Mouse (Mus musculus): Measurements from ENCODE around the gene Pced1b. TPM values are rescaled to one million over a fixed set of nuclear protein-coding genes. Genes with fewer than 3 reads are reported as not detected.

Pced1b gene
- total and polyA plus RNA-seq, 3 experiments = 6.6 to 36.5 TPM; not detected in 1

- Histone ChIP-seq H3K9ac (ENCODE audit: control insufficient read depth, low read depth, low read length, poor library complexity, severe bottlenecking) (no peak overlapping the region), H3K36me3 (ENCODE audit: control insufficient read depth in 1 of 2, insufficient read depth in 2 of 2, low read length in 2 of 2) (no peaks in the 10 kb centered on the region), H3K27me3 (ENCODE audit: control insufficient read depth in 1 of 2, insufficient read depth in 2 of 2, low read length in 2 of 2) (no peaks in the 10 kb centered on the region; a peak in 1 of 4 replicates), H3K79me2 (ENCODE audit: control insufficient read depth, insufficient read depth, low read length, poor library complexity) (no peaks in the 10 kb centered on the region), H3K9me3 (replicated peaks; ENCODE audit: insufficient read depth, low read length) (no peaks in the 10 kb centered on the region), H3K4me3 (ENCODE audit: control insufficient read depth in 1 of 2, insufficient read depth in 1 of 2, low read depth in 2 of 2, low read length in 2 of 2) (no peak overlapping the region), H3K27ac (ENCODE audit: control insufficient read depth, low read depth, low read length) (no peak overlapping the region), H3K4me1 (ENCODE audit: control insufficient read depth in 1 of 2, insufficient read depth in 2 of 2, low read length in 2 of 2) (no peaks in the 10 kb centered on the region)
- DNase-seq (ENCODE audit: low read depth, low spot score) = no peak
- TF ChIP-seq RCOR1 (IDR thresholded peaks at IDR 0.05; ENCODE audit: low read depth, low read length) (no peak), ZKSCAN1 (IDR thresholded peaks at IDR 0.05; ENCODE audit: low read depth, low read length) (peak; percentile 88), USF1 (IDR thresholded peaks at IDR 0.05; ENCODE audit: low read depth, low read length) (peak; percentile 70)
Measured at GRCm38 (mm10) chr15:97285665-97286212, 38.8 kb downstream of the Pced1b start.

- no peaks in the 10 kb centered on the region; a peak in 1 of 4 replicates for H3K27me3 ChIP-seq (ENCODE audit: control insufficient read depth in 1 of 2, insufficient read depth in 2 of 2, low read length in 2 of 2)
- H3K36me3 ChIP-seq (ENCODE audit: control insufficient read depth in 1 of 2, insufficient read depth in 2 of 2, low read length in 2 of 2) = no peaks in the 10 kb centered on the region
- H3K79me2 ChIP-seq (ENCODE audit: control insufficient read depth, insufficient read depth, low read length, poor library complexity) = no peaks in the 10 kb centered on the region
- TF ChIP-seq GABPA (IDR thresholded peaks at IDR 0.05; ENCODE audit: low read depth, low read length) = no peak
- TF ChIP-seq MYC (IDR thresholded peaks at IDR 0.05; ENCODE audit: low read depth, low read length) = no peak
- TF ChIP-seq CHD2 (IDR thresholded peaks at IDR 0.05; ENCODE audit: low read length) = no peak
- TF ChIP-seq MXI1 (IDR thresholded peaks at IDR 0.05; ENCODE audit: low read depth, low read length) = no peak
- TF ChIP-seq MAZ (IDR thresholded peaks at IDR 0.05; ENCODE audit: low read depth, low read length) = no peak
- TF ChIP-seq JUND (IDR thresholded peaks at IDR 0.05; ENCODE audit: low read depth, low read length) = no peak
- no peak for TF ChIP-seq UBTF (IDR thresholded peaks at IDR 0.05; ENCODE audit: borderline replicate concordance, insufficient read depth, low read depth, low read length)
- TF ChIP-seq MAFK (IDR thresholded peaks at IDR 0.05; ENCODE audit: borderline replicate concordance, low read depth, low read length) = no peak
- DNase-seq (ENCODE audit: low read depth, low spot score) = no peak
- H3K27ac ChIP-seq (ENCODE audit: control insufficient read depth, low read depth, low read length) = no peak overlapping the region
- H3K4me3 ChIP-seq (ENCODE audit: control insufficient read depth in 1 of 2, insufficient read depth in 1 of 2, low read depth in 2 of 2, low read length in 2 of 2) = no peak overlapping the region
- no peaks in the 10 kb centered on the region for H3K4me1 ChIP-seq (ENCODE audit: control insufficient read depth in 1 of 2, insufficient read depth in 2 of 2, low read length in 2 of 2)
- H3K9ac ChIP-seq (ENCODE audit: control insufficient read depth, low read depth, low read length, poor library complexity, severe bottlenecking) = no peak overlapping the region
- no peaks in the 10 kb centered on the region for H3K9me3 ChIP-seq (replicated peaks; ENCODE audit: insufficient read depth, low read length)
Measured at GRCm38 (mm10) chr15:97286731-97287130, 39.8 kb downstream of the Pced1b start.

- Histone ChIP-seq H3K36me3 (ENCODE audit: control insufficient read depth in 1 of 2, insufficient read depth in 2 of 2, low read length in 2 of 2) (no peaks in the 10 kb centered on the region), H3K27ac (ENCODE audit: control insufficient read depth, low read depth, low read length) (no peak overlapping the region), H3K9me3 (replicated peaks; ENCODE audit: insufficient read depth, low read length) (no peaks in the 10 kb centered on the region), H3K4me1 (ENCODE audit: control insufficient read depth in 1 of 2, insufficient read depth in 2 of 2, low read length in 2 of 2) (no peaks in the 10 kb centered on the region), H3K79me2 (ENCODE audit: control insufficient read depth, insufficient read depth, low read length, poor library complexity) (no peaks in the 10 kb centered on the region), H3K9ac (ENCODE audit: control insufficient read depth, low read depth, low read length, poor library complexity, severe bottlenecking) (no peak overlapping the region), H3K27me3 (ENCODE audit: control insufficient read depth in 1 of 2, insufficient read depth in 2 of 2, low read length in 2 of 2) (no peaks in the 10 kb centered on the region; a peak in 1 of 4 replicates), H3K4me3 (ENCODE audit: control insufficient read depth in 1 of 2, insufficient read depth in 1 of 2, low read depth in 2 of 2, low read length in 2 of 2) (no peak overlapping the region)
- TF ChIP-seq ETS1 (IDR thresholded peaks at IDR 0.05; ENCODE audit: low read depth, low read length) = no peak
- no peak for TF ChIP-seq SIN3A (IDR thresholded peaks at IDR 0.05; ENCODE audit: low read length)
- no peak for TF ChIP-seq KAT2A (conservative IDR thresholded peaks at IDR 0.05; ENCODE audit: low read depth, low read length)
- no peak for TF ChIP-seq MXI1 (IDR thresholded peaks at IDR 0.05; ENCODE audit: low read depth, low read length)
- TF ChIP-seq NRF1 (IDR thresholded peaks at IDR 0.05; ENCODE audit: insufficient read depth, low read depth, low read length, poor library complexity, severe bottlenecking) = no peak
- TF ChIP-seq MEF2A (IDR thresholded peaks at IDR 0.05; ENCODE audit: extremely low read depth, insufficient replicate concordance, low read depth, low read length, poor library complexity, severe bottlenecking) = no peak
- no peak for TF ChIP-seq GATA1 (IDR thresholded peaks at IDR 0.05; ENCODE audit: low read depth, low read length)
- no peak for TF ChIP-seq JUND (IDR thresholded peaks at IDR 0.05; ENCODE audit: low read depth, low read length)
- no peak for TF ChIP-seq TAL1 (IDR thresholded peaks at IDR 0.05; ENCODE audit: low read length)
- no peak for TF ChIP-seq ZKSCAN1 (IDR thresholded peaks at IDR 0.05; ENCODE audit: low read depth, low read length)
- TF ChIP-seq BHLHE40 (IDR thresholded peaks at IDR 0.05; ENCODE audit: borderline replicate concordance, low read depth, low read length) = no peak
- TF ChIP-seq USF2 (IDR thresholded peaks at IDR 0.05; ENCODE audit: borderline replicate concordance in 1 of 2, insufficient read depth in 1 of 2, low read depth in 1 of 2, low read length in 2 of 2) = no peak
- TF ChIP-seq ELF1 (IDR thresholded peaks at IDR 0.05; ENCODE audit: low read depth, low read length) = no peak
- TF ChIP-seq MYC (IDR thresholded peaks at IDR 0.05; ENCODE audit: low read depth, low read length) = no peak
- TF ChIP-seq E2F4 (IDR thresholded peaks at IDR 0.05; ENCODE audit: borderline replicate concordance, low read depth, low read length) = no peak
- no peak for TF ChIP-seq GABPA (IDR thresholded peaks at IDR 0.05; ENCODE audit: low read depth, low read length)
- peak; percentile 29 for DNase-seq (ENCODE audit: low read depth, low spot score)
Measured at GRCm38 (mm10) chr15:97287436-97288143, 40.7 kb downstream of the Pced1b start.
